Mouse (Mus musculus) B cell, adult 67 days (primary cell): ENCODE results near the gene Nbas. TPM values are rescaled to one million over a fixed set of nuclear protein-coding genes. Genes with fewer than 3 reads are reported as not detected.

Experiments
- total RNA-seq, 2 experiments: library from RNA; stranded (reverse); gene quantifications; 4 replicates each; pipeline ENCODE4 v1.2.4; 2023

Gene Nbas
- total RNA-seq = 10 to 100 TPM; 25.8 to 32.9 TPM

DNA sequence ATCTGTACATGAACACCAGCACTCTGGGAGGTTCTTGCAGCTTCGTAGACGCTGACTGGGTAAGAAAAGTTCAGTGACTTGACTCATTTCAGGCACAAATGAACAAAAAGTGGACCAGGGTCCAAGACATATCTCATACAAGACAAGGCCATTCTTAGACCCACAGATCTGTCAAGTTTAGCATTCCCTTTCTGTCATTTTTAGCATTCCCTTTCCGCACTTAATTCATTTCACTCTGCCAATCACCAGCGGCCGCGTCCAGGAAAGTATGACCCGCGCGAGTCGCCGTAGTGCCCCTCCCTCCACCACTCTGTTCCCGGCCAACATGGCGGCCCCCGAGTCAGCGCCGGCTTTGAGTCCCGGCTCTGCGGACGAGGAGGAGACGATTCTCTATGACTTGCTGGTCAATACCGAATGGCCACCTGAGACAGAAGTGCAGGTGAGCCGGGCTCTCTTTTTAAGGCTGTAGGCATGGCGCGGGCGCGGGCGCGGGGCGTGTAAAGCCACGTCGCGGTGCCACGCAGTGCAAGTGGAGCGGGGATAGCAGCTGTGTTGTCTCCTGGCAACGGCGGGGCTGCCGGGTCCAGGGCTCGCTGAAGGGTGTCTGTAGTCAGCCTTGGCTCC, at the start of gene Nbas:
TSS of gene Nbas (plus strand) at position 308 of the 624 bp plus-strand sequence.

DNA sequence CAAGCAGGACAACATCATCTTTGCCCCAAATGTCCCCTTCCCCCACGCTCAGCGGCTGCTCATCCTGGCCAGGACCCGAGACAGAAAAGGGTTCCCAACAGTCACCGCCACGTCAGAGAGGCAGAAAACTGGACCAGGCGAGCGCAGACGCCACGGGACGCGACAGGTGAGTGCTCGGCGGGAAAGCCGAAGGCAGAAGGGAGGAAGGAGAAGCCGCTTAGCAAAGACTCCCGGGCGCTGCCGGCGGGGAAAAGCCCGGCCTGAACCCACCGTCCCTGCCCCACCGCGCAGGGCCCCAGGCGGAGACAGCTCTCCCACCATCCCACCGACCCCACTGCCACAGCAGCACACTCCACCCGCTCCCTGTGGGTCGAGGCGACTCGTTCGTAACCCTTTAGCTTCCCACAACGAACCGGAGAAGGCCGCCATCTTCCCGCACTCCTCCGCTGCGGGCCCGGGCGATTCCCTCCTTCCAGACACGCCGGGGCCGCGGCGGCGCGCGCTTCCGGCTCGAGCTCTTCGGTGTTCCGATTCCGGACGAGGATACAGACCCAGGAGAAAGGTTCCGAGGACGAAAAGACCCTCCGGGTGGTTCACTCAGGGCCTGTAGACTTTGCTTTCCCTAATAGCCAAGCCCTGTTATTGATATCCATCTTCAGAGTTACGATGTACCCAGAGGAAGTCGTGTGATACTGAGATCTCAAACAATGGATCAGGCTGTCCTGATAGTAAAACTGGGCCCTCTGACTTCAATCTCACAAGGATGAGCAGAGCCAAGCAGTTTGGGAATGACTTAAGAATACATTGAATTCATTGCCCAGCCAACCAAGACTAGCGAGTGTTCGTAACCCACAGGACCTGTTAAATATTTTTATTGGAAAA, 20.0 kb upstream of the Nbas start, which contains the start of gene Ddx1:
TSS of gene Ddx1 (minus strand) at position 523 of the 882 bp plus-strand sequence.

Other genes starting within 250 kb of the Nbas start
- gene Ddx1, start 19.9 kb upstream of the Nbas start, total RNA-seq = 10 to 100 TPM; 38.7 to 44.1 TPM